Mouse (Mus musculus) left cerebral cortex, adult 2 months (tissue): ENCODE measurements around the gene Acnat1. TPM values are rescaled to one million over a fixed set of nuclear protein-coding genes. Genes with fewer than 3 reads are reported as not detected.
A peak's percentile ranks its signal among the peaks of the same experiment; 100 is the strongest.
"Not testable (repeated sequence)": the region's sequence is repeated elsewhere in the genome, so short reads cannot be mapped to it uniquely, and the experiment has no call there.

ENCODE experiments used
- DNase-seq, 2 experiments: peaks; one replicate each; pipeline ENCODE4 v3.0.0; 2021 to 2022; ENCODE audit warnings: low spot score in 2 of 2, mixed read lengths in 1 of 2; ENCODE audit errors: extremely low spot score in 1 of 2
- H3K27ac ChIP-seq: fragments of 200-600 bp; 2 replicates; pipeline ENCODE4 v1.8.1; 2022
- H3K4me3 ChIP-seq: fragments of 200-600 bp; 2 replicates; pipeline ENCODE4 v1.8.1; 2022
- CTCF ChIP-seq: fragments of 200-600 bp; IDR thresholded peaks from 2 replicates; pipeline ENCODE4 v1.8.1; 2022; ENCODE audit warnings: antibody characterized with exemption, mild to moderate bottlenecking, moderate library complexity
- intact Hi-C: fragments of 180-260 bp; cut with DNase I; formaldehyde crosslinking; loops from one replicate; pipeline ENCODE4 v1.15.1; 2025
- long read RNA-seq, 2 experiments: library from polyadenylated mRNA; stranded (forward); transcript quantifications; one replicate each; pipeline ENCODE4 v2.0.0; 2021; ENCODE audit warnings: borderline mapping rate in 2 of 2
- total RNA-seq, 2 experiments: library from RNA; stranded (reverse); gene quantifications; 2 replicates each; pipeline ENCODE4 v1.2.3; 2021

Gene Acnat1
- total RNA-seq = not detected
- long read RNA-seq, experiment 1 = 0 reads
- long read RNA-seq, experiment 2 = 0 reads

GRCm38 (mm10) chr4:49473435-49474100 lies at the start of gene Acnat1:
Gene Acnat1 (minus strand): TSS chr4:49473912.
- intact Hi-C loops = no loop called here
- TF ChIP-seq CTCF = no peak
- H3K4me3 ChIP-seq = no peak within 1 kb of the TSS
- DNase-seq = no peak
- no peak within 1 kb of the TSS for H3K27ac ChIP-seq

GRCm38 (mm10) chr4:49522576-49522975 lies 48.9 kb upstream of the Acnat1 start:
- peak; percentile 81 to 85 for DNase-seq
- intact Hi-C loops = loop anchor here (2.0 to 10.0 kb wide), 2 partner anchors 74 to 1048 kb away; partner anchors contain the start of genes Tex10 and Tmem246
- TF ChIP-seq CTCF = no peak
- H3K27ac ChIP-seq = peak overlapping the region; percentile 56
- peak overlapping the region; percentile 93 for H3K4me3 ChIP-seq

GRCm38 (mm10) chr4:49521346-49521745 lies 47.6 kb upstream of the Acnat1 start:
- DNase-seq = no peak
- peak overlapping the region; percentile 84 for H3K27ac ChIP-seq
- intact Hi-C loops = loop anchor here (1.0 to 10.0 kb wide), 2 partner anchors 111 to 1047 kb away; partner anchors contain the start of genes Rnf20 and Tex10
- TF ChIP-seq CTCF = no peak; the same call in 1 of the 2 replicates
- peak overlapping the region; percentile 93 for H3K4me3 ChIP-seq

- peak within 1 kb of the TSS; percentile 93 for H3K4me3 ChIP-seq
- peak; percentile 91 to 94 for DNase-seq
- intact Hi-C loops = loop anchor here (1.0 to 10.0 kb wide), 2 partner anchors 112 to 1046 kb away; partner anchors contain the start of genes Rnf20 and Tex10
- TF ChIP-seq CTCF = no peak
- peak within 1 kb of the TSS; percentile 89 for H3K27ac ChIP-seq
Measured at GRCm38 (mm10) chr4:49520572-49521340, 47.0 kb upstream of the Acnat1 start, which contains the start of the genes Mrpl50 and Zfp189. Gene Mrpl50 (minus strand): TSS chr4:49521093. Gene Zfp189 (plus strand): TSS chr4:49521176.

GRCm38 (mm10) chr4:49519476-49519875 lies 45.8 kb upstream of the Acnat1 start:
- H3K27ac ChIP-seq = no peak overlapping the region
- TF ChIP-seq CTCF = no peak; the same call in 1 of the 2 replicates
- intact Hi-C loops = no loop called here
- no peak overlapping the region for H3K4me3 ChIP-seq
- no peak for DNase-seq

GRCm38 (mm10) chr4:49514441-49514840 lies 40.7 kb upstream of the Acnat1 start:
- Histone ChIP-seq H3K4me3 (no peak overlapping the region), H3K27ac (no peak overlapping the region)
- TF ChIP-seq CTCF = no peak
- intact Hi-C loops = no loop called here
- DNase-seq = no peak

GRCm38 (mm10) chr4:49512636-49513035 lies 38.9 kb upstream of the Acnat1 start:
- no peak for TF ChIP-seq CTCF
- no peak for DNase-seq
- intact Hi-C loops = no loop called here
- no peak overlapping the region for H3K4me3 ChIP-seq
- H3K27ac ChIP-seq = no peak overlapping the region

GRCm38 (mm10) chr4:49510236-49510835 lies 36.6 kb upstream of the Acnat1 start:
- intact Hi-C loops, H3K4me3 ChIP-seq, DNase-seq, H3K27ac ChIP-seq: not testable (repeated sequence)

GRCm38 (mm10) chr4:49509183-49509582 lies 35.5 kb upstream of the Acnat1 start:
- intact Hi-C loops = no loop called here
- no peak for DNase-seq
- Histone ChIP-seq H3K27ac (no peak overlapping the region), H3K4me3 (no peak overlapping the region)
- no peak for TF ChIP-seq CTCF

- intact Hi-C loops = no loop called here
- TF ChIP-seq CTCF = no peak
- no peak for DNase-seq
- no peak within 1 kb of the TSS for H3K27ac ChIP-seq
- H3K4me3 ChIP-seq = no peak within 1 kb of the TSS
Measured at GRCm38 (mm10) chr4:49506386-49506785, 32.7 kb upstream of the Acnat1 start, which contains the start of gene Baat. Gene Baat (minus strand): TSS chr4:49506557.

GRCm38 (mm10) chr4:49503563-49503962 lies 29.9 kb upstream of the Acnat1 start:
- Histone ChIP-seq H3K4me3 (no peak overlapping the region), H3K27ac (no peak overlapping the region)
- intact Hi-C loops = no loop called here
- no peak for TF ChIP-seq CTCF
- no peak for DNase-seq

- H3K4me3 ChIP-seq, H3K27ac ChIP-seq, DNase-seq, intact Hi-C loops: not testable (repeated sequence)
Measured at GRCm38 (mm10) chr4:49485934-49486650, 12.4 kb upstream of the Acnat1 start.
